In the genomic region with DNA sequence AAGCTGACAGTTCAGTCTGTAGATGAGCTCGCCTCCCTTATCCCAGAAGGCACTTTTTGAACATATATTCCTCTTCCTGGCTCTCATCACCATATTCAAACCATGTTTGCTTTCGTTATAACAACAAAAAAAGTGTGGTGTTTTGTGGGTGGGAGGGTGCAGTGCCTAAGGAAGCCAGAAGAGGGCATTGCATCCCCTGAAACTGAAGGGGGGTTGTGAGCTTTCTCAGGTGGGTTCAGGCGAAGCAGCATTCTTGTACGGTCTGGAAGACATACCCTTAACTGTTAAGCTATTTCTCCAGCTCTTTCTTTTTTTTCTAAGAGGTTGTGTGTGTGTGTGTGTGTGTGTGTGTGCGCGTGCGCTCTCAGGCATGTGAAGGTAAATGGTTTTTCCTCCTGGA, we compare ENCODE assay signal across 8 mouse cellular contexts. TPM values are rescaled to one million over a fixed set of nuclear protein-coding genes. Genes with fewer than 3 reads are reported as not detected.
DNase-seq lines count a peak whose midpoint lies in the region; ATAC-seq lines count a peak whose summit lies in the region.

No protein-coding gene starts in this region.

- no peak overlapping the region for H3K27ac ChIP-seq in forebrain, embryonic 13.5 days
- H3K27ac ChIP-seq in hindbrain, embryonic 15.5 days (replicated peaks): no peak overlapping the region
- no peak overlapping the region for H3K27ac ChIP-seq in limb, embryonic 12.5 days
- no peak overlapping the region for H3K27ac ChIP-seq in midbrain, embryonic 16.5 days (ENCODE audit: low read length)

- ATAC-seq in frontal cortex, adult (ENCODE audit: low TSS enrichment): no peak
- no peak for ATAC-seq in forebrain, embryonic 13.5 days
- no peak for ATAC-seq in hindbrain, embryonic 15.5 days (ENCODE audit: low FRiP score, low read depth)
- no peak for ATAC-seq in limb, embryonic 12.5 days (ENCODE audit: insufficient number of reproducible peaks, insufficient read depth, low FRiP score, low TSS enrichment, low read depth)
- no peak for ATAC-seq in midbrain, embryonic 16.5 days

- H3K27me3 ChIP-seq in forebrain, embryonic 13.5 days: peaks cover 35% of the 10 kb centered on the region
- no peaks in the 10 kb centered on the region for H3K27me3 ChIP-seq in hindbrain, embryonic 15.5 days
- peaks cover 30% of the 10 kb centered on the region for H3K27me3 ChIP-seq in limb, embryonic 12.5 days
- 0 out of 2 replicates have a peak, but pooled peaks cover 3% of the 10 kb centered on the region for H3K27me3 ChIP-seq in midbrain, embryonic 16.5 days (ENCODE audit: control insufficient read depth, insufficient read depth, low read depth, low read length)

- DNase-seq in frontal cortex, postnatal 10 days (ENCODE audit: low spot score in 2 of 2): peak; percentile 49 to 58
- peak; percentile 83 for DNase-seq in adrenal gland, postnatal 10 days
- peak; percentile 78 for DNase-seq in testis, postnatal 10 days (ENCODE audit: low spot score)

- H3K9me3 ChIP-seq in forebrain, embryonic 13.5 days (replicated peaks): no peaks in the 10 kb centered on the region
- H3K9me3 ChIP-seq in hindbrain, embryonic 15.5 days: no peaks in the 10 kb centered on the region
- no peaks in the 10 kb centered on the region for H3K9me3 ChIP-seq in limb, embryonic 12.5 days
- H3K9me3 ChIP-seq in midbrain, embryonic 16.5 days (replicated peaks; ENCODE audit: control insufficient read depth, low read length, poor library complexity, severe bottlenecking): no peaks in the 10 kb centered on the region

- WGBS in forebrain, embryonic 13.5 days: 34% methylated on average over 7 of the region's 7 CpGs
- WGBS in hindbrain, embryonic 15.5 days: 37% methylated on average over 7 of the region's 7 CpGs
- 31% methylated on average over 7 of the region's 7 CpGs for WGBS in limb, embryonic 12.5 days
- 31% methylated on average over 7 of the region's 7 CpGs for WGBS in midbrain, embryonic 16.5 days

- peaks cover 78% of the 10 kb centered on the region for H3K4me1 ChIP-seq in forebrain, embryonic 13.5 days
- H3K4me1 ChIP-seq in hindbrain, embryonic 15.5 days (replicated peaks): peaks cover 72% of the 10 kb centered on the region
- peaks cover 59% of the 10 kb centered on the region for H3K4me1 ChIP-seq in limb, embryonic 12.5 days (replicated peaks)
- H3K4me1 ChIP-seq in midbrain, embryonic 16.5 days (ENCODE audit: control insufficient read depth, insufficient read depth, low read length): peaks cover 59% of the 10 kb centered on the region

- peak overlapping the region; percentile 51; the same call in 1 of the 2 replicates for H3K4me3 ChIP-seq in forebrain, embryonic 13.5 days
- peak overlapping the region; percentile 44; the same call in 1 of the 2 replicates for H3K4me3 ChIP-seq in hindbrain, embryonic 15.5 days
- peak overlapping the region; percentile 56 for H3K4me3 ChIP-seq in limb, embryonic 12.5 days (replicated peaks)
- H3K4me3 ChIP-seq in midbrain, embryonic 16.5 days (ENCODE audit: low read depth, low read length): no peak overlapping the region

- H3K4me2 ChIP-seq in forebrain, embryonic 13.5 days: peak overlapping the region; percentile 96
- H3K4me2 ChIP-seq in hindbrain, embryonic 15.5 days: peak overlapping the region; percentile 82
- peak overlapping the region; percentile 99 for H3K4me2 ChIP-seq in limb, embryonic 12.5 days
- H3K4me2 ChIP-seq in midbrain, embryonic 16.5 days (ENCODE audit: low read length): peak overlapping the region; percentile 100; the same call in 1 of the 2 replicates

- peaks cover 47% of the 10 kb centered on the region for H3K36me3 ChIP-seq in forebrain, embryonic 13.5 days (ENCODE audit: poor library complexity, severe bottlenecking)
- peaks cover 34% of the 10 kb centered on the region for H3K36me3 ChIP-seq in hindbrain, embryonic 15.5 days
- H3K36me3 ChIP-seq in limb, embryonic 12.5 days: peaks cover 46% of the 10 kb centered on the region
- H3K36me3 ChIP-seq in midbrain, embryonic 16.5 days (ENCODE audit: control insufficient read depth, insufficient read depth, low read length): peaks cover 16% of the 10 kb centered on the region

- H3K9ac ChIP-seq in forebrain, embryonic 13.5 days: peak overlapping the region; percentile 72; the same call in 1 of the 2 replicates
- H3K9ac ChIP-seq in hindbrain, embryonic 15.5 days: no peak overlapping the region
- H3K9ac ChIP-seq in limb, embryonic 12.5 days (replicated peaks): no peak overlapping the region
- H3K9ac ChIP-seq in midbrain, embryonic 16.5 days (ENCODE audit: low read depth, low read length): no peak overlapping the region

RNA-seq across cellular contexts. Expression of gene Junb, which starts 3.1 kb away (rescaled TPM):
- total RNA-seq in adrenal gland, postnatal 10 days (2021): 100 to 1,000 TPM in 1 of 2 experiments, 10 to 100 TPM in 1; 28.7 to 134 TPM
- polyA plus RNA-seq in forebrain, embryonic 13.5 days (2015; fragmentation: Nextera tagmentation; extraction: Ambion mirVana): 3.4 and 4.2 TPM in 2 replicates
- 6.3 and 6.8 TPM in 2 replicates for polyA plus RNA-seq in hindbrain, embryonic 15.5 days (2015; fragmentation: Nextera tagmentation; extraction: Ambion mirVana)
- 7.6 and 10.5 TPM in 2 replicates for polyA plus RNA-seq in limb, embryonic 12.5 days (2016; fragmentation: Nextera tagmentation; extraction: Ambion mirVana)
- 5.3 TPM in 2 replicates for polyA plus RNA-seq in midbrain, embryonic 16.5 days (2015; fragmentation: Nextera tagmentation; extraction: Ambion mirVana)

RNA-seq across cellular contexts. Expression of gene Rnaseh2a, which starts 5.9 kb away (rescaled TPM):
- total RNA-seq in adrenal gland, postnatal 10 days (2021): 10 to 100 TPM; 88.6 to 91.7 TPM
- 119 and 124 TPM in 2 replicates for polyA plus RNA-seq in forebrain, embryonic 13.5 days (2015; fragmentation: Nextera tagmentation; extraction: Ambion mirVana)
- 54.2 and 59.8 TPM in 2 replicates for polyA plus RNA-seq in hindbrain, embryonic 15.5 days (2015; fragmentation: Nextera tagmentation; extraction: Ambion mirVana)
- polyA plus RNA-seq in limb, embryonic 12.5 days (2016; fragmentation: Nextera tagmentation; extraction: Ambion mirVana): 105 and 122 TPM in 2 replicates
- 47.9 and 51.3 TPM in 2 replicates for polyA plus RNA-seq in midbrain, embryonic 16.5 days (2015; fragmentation: Nextera tagmentation; extraction: Ambion mirVana)

RNA-seq across cellular contexts. Expression of gene Prdx2, which starts 6.0 kb away (rescaled TPM):
- 100 to 1,000 TPM; 477 to 503 TPM for total RNA-seq in adrenal gland, postnatal 10 days (2021)
- polyA plus RNA-seq in forebrain, embryonic 13.5 days (2015; fragmentation: Nextera tagmentation; extraction: Ambion mirVana): 1,640 and 1,662 TPM in 2 replicates
- 1,124 and 1,185 TPM in 2 replicates for polyA plus RNA-seq in hindbrain, embryonic 15.5 days (2015; fragmentation: Nextera tagmentation; extraction: Ambion mirVana)
- 1,079 and 1,120 TPM in 2 replicates for polyA plus RNA-seq in limb, embryonic 12.5 days (2016; fragmentation: Nextera tagmentation; extraction: Ambion mirVana)
- polyA plus RNA-seq in midbrain, embryonic 16.5 days (2015; fragmentation: Nextera tagmentation; extraction: Ambion mirVana): 1,134 and 1,161 TPM in 2 replicates

RNA-seq across cellular contexts. Expression of gene Gm49661, which starts 6.2 kb away (rescaled TPM):
- 1 to 10 TPM in 1 of 2 experiments, not detected in 1; 1.1 TPM for total RNA-seq in adrenal gland, postnatal 10 days (2021)
- not detected in 2 replicates for polyA plus RNA-seq in forebrain, embryonic 13.5 days (2015; fragmentation: Nextera tagmentation; extraction: Ambion mirVana)
- polyA plus RNA-seq in hindbrain, embryonic 15.5 days (2015; fragmentation: Nextera tagmentation; extraction: Ambion mirVana): not detected in 2 replicates
- not detected in 2 replicates for polyA plus RNA-seq in limb, embryonic 12.5 days (2016; fragmentation: Nextera tagmentation; extraction: Ambion mirVana)
- not detected in 2 replicates for polyA plus RNA-seq in midbrain, embryonic 16.5 days (2015; fragmentation: Nextera tagmentation; extraction: Ambion mirVana)

RNA-seq across cellular contexts. Expression of gene Hook2, which starts 15.0 kb away (rescaled TPM):
- 1 to 10 TPM; 6.5 to 6.6 TPM for total RNA-seq in adrenal gland, postnatal 10 days (2021)
- 16.8 and 21.5 TPM in 2 replicates for polyA plus RNA-seq in forebrain, embryonic 13.5 days (2015; fragmentation: Nextera tagmentation; extraction: Ambion mirVana)
- polyA plus RNA-seq in hindbrain, embryonic 15.5 days (2015; fragmentation: Nextera tagmentation; extraction: Ambion mirVana): 34.0 and 37.3 TPM in 2 replicates
- 19.3 and 19.7 TPM in 2 replicates for polyA plus RNA-seq in limb, embryonic 12.5 days (2016; fragmentation: Nextera tagmentation; extraction: Ambion mirVana)
- polyA plus RNA-seq in midbrain, embryonic 16.5 days (2015; fragmentation: Nextera tagmentation; extraction: Ambion mirVana): 39.3 and 43.8 TPM in 2 replicates
